Mouse (Mus musculus): ENCODE data around the gene Asrgl1.

GRCm38 (mm10) chr19:9081311-9082190 lies 53.9 kb downstream of the Asrgl1 start:
- TF ChIP-seq EP300 (IDR thresholded peaks at IDR 0.05; ENCODE audit: insufficient read depth, low read depth, low read length), result no peak
- TF ChIP-seq CTCF (IDR thresholded peaks at IDR 0.05), result no peak

Data from heart, adult 2 months (tissue).